Mouse (Mus musculus) liver, adult 2 months (tissue): ENCODE results near the gene Vps13d. TPM values are rescaled to one million over a fixed set of nuclear protein-coding genes. Genes with fewer than 3 reads are reported as not detected.

Experiments
- DNase-seq: peaks from one replicate; pipeline ENCODE4 v3.0.0-alpha.2; 2011; ENCODE audit warnings: low read depth, low spot score; ENCODE audit errors: extremely low read depth
- H3K27ac ChIP-seq: fragments of 200-500 bp; replicated peaks from 2 replicates; pipeline ENCODE4 v1.5.1; 2012; ENCODE audit warnings: low read depth, mild to moderate bottlenecking, control low read depth, inconsistent platforms, low read length; ENCODE audit not compliant: insufficient read depth
- H3K27me3 ChIP-seq: fragments of 200-500 bp; 2 replicates; pipeline ENCODE4 v1.6.1; 2012; ENCODE audit warnings: mild to moderate bottlenecking, moderate library complexity, low read length, inconsistent platforms; ENCODE audit not compliant: control insufficient read depth, insufficient read depth
- H3K36me3 ChIP-seq: fragments of 200-500 bp; 2 replicates; pipeline ENCODE4 v1.6.1; 2012; ENCODE audit warnings: low read length, inconsistent platforms; ENCODE audit not compliant: control insufficient read depth, insufficient read depth
- H3K4me1 ChIP-seq: fragments of 200-500 bp; 2 replicates; pipeline ENCODE4 v1.6.1; 2011; ENCODE audit warnings: low read length; ENCODE audit not compliant: control insufficient read depth, insufficient read depth
- H3K4me3 ChIP-seq: fragments of 200-500 bp; 2 replicates; pipeline ENCODE4 v1.5.1; 2011; ENCODE audit warnings: low read depth, mild to moderate bottlenecking, control low read depth, low read length, moderate library complexity; ENCODE audit not compliant: insufficient read depth
- H3K79me2 ChIP-seq: fragments of 200-500 bp; 2 replicates; pipeline ENCODE4 v1.6.1; 2012; ENCODE audit warnings: inconsistent platforms, mild to moderate bottlenecking, low read length, moderate library complexity; ENCODE audit not compliant: control insufficient read depth, insufficient read depth
- H3K9ac ChIP-seq: fragments of 200-500 bp; 2 replicates; pipeline ENCODE4 v1.6.1; 2012; ENCODE audit warnings: low read depth, mild to moderate bottlenecking, control low read depth, inconsistent platforms, low read length
- CTCF ChIP-seq: fragments of 200-500 bp; IDR thresholded peaks from 2 replicates; pipeline ENCODE4 v1.5.1; 2011; ENCODE audit warnings: low read depth, low read length, control low read depth
- POLR2A ChIP-seq: fragments of 200-500 bp; IDR thresholded peaks from 2 replicates; pipeline ENCODE4 v1.6.1; 2011; ENCODE audit warnings: low read length, control low read depth; ENCODE audit not compliant: insufficient read depth; ENCODE audit errors: extremely low read depth
- WGBS: fragments of 180-500 bp; shearing (Covaris S2); methylation state at CpG from one replicate; pipeline ENCODE4 v1.1.7; 2018; 5-methylcytosine and 5-hydroxymethylcytosine counted together
- polyA plus RNA-seq: library from polyadenylated mRNA; depleted of rRNA; stranded (reverse); fragments of >200 nt; gene quantifications from 2 replicates; pipeline ENCODE4 v1.2.3, GENCODE M21; 2012
- total RNA-seq: library from RNA; depleted of rRNA; stranded (reverse); fragments of >200 nt; gene quantifications from 2 replicates; pipeline ENCODE4 v1.2.3, GENCODE M21; 2014

Vps13d gene
- total and polyA plus RNA-seq, 2 experiments: 11.6 to 32.4 TPM

DNA sequence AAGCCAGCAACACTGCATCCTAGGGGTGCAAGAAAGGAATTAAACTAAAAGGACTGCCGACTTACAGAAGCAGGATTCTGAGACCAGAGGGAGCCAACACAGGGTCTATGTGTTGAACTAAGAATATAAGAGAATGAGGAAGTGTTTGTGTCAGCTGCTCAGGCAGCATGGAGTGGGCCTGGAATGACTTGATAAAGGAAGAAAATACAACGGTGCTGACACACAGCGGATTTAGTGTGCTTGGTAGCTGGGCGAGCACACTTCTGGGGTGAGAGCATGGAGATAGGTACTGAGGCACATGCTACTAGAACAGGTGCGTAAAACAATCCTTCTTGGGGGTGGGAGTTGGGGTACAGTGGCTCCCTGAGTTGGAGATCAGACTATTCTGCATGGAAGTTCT lies 51.3 kb downstream of the Vps13d start:
- Histone ChIP-seq H3K27ac (no peak overlapping the region), H3K27me3 (no peaks in the 10 kb centered on the region), H3K4me1 (no peaks in the 10 kb centered on the region), H3K36me3 (peaks cover 82% of the 10 kb centered on the region), H3K9ac (no peak overlapping the region), H3K79me2 (peaks cover 11% of the 10 kb centered on the region), H3K4me3 (no peak overlapping the region)
- no peak for DNase-seq
- WGBS: 89% methylated on average over 5 of the region's 5 CpGs
- TF ChIP-seq CTCF (no peak), POLR2A (no peak)

DNA sequence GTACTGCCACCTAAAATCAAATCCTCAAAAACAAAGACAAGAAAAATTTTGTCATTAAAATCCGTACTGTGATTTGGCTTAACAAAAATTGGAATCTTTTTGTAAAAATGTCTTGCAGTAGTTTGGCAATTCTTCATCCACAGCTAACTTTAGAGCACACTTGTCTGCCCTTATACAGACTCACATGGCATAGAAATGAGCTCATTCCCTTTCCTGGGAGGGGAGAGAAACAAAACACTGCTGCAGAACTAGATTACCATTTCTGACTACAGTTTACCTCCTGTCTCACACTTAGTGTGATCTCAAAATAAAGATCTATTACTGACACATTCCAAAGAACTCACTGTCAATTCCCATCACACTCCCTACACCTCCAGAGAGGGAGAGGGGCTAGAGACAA lies 58.1 kb downstream of the Vps13d start:
- WGBS: 91% methylated on average over 1 of the region's 1 CpGs
- no peak overlapping the region for H3K27ac ChIP-seq
- H3K4me1 ChIP-seq: no peaks in the 10 kb centered on the region
- peaks cover 4% of the 10 kb centered on the region; the same call in 1 of the 2 replicates for H3K79me2 ChIP-seq
- no peak overlapping the region for H3K9ac ChIP-seq
- H3K36me3 ChIP-seq: peaks cover 88% of the 10 kb centered on the region
- no peak for DNase-seq
- TF ChIP-seq POLR2A (no peak), CTCF (no peak)
- no peaks in the 10 kb centered on the region for H3K27me3 ChIP-seq
- H3K4me3 ChIP-seq: no peak overlapping the region

DNA sequence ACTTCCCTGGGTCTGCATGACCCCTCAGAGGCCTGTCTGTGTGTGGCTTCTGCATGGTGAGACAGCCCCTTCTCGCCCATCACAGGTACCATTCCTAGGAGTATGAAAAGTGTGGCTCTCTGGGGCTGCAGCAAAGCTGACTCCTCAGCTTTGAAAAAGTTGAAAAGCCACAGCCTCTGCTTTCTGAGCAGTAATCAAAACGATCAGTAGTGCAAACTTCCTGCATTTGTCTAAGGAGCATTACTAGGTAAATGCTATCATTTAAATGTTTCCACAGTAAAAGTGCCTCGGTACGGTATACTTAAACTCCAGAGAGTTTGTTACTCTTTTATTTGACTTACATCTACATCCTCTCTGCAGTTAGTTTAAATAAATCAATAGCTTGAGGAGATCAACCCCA lies 59.3 kb downstream of the Vps13d start:
- peaks cover 84% of the 10 kb centered on the region for H3K36me3 ChIP-seq
- H3K27me3 ChIP-seq: no peaks in the 10 kb centered on the region
- H3K79me2 ChIP-seq: peaks cover 4% of the 10 kb centered on the region; the same call in 1 of the 2 replicates
- no peak overlapping the region for H3K9ac ChIP-seq
- H3K27ac ChIP-seq: no peak overlapping the region
- H3K4me1 ChIP-seq: no peaks in the 10 kb centered on the region
- no peak for DNase-seq
- no peak overlapping the region for H3K4me3 ChIP-seq
- 57% methylated on average over 4 of the region's 4 CpGs for WGBS
- no peak for TF ChIP-seq POLR2A
- no peak for TF ChIP-seq CTCF

DNA sequence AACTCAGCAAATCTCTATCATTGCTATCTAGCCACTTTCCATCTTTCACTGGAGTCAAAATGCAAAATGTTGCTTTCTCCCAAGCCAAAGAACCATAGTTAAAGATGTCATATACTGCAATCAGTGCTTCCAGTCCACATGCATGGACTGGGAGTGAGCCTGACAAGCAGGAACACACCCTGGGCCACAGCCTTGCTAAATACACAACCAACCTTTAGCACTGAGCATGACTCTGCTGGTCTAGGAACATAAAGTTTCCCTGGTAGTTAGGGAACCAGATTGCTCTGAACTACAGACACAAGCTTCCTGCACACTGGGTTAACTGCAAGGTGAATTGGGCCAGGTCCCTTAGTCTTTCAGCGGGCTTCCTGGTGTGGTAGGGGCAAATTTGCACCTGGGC lies 64.0 kb downstream of the Vps13d start:
- peaks cover 78% of the 10 kb centered on the region for H3K36me3 ChIP-seq

DNA sequence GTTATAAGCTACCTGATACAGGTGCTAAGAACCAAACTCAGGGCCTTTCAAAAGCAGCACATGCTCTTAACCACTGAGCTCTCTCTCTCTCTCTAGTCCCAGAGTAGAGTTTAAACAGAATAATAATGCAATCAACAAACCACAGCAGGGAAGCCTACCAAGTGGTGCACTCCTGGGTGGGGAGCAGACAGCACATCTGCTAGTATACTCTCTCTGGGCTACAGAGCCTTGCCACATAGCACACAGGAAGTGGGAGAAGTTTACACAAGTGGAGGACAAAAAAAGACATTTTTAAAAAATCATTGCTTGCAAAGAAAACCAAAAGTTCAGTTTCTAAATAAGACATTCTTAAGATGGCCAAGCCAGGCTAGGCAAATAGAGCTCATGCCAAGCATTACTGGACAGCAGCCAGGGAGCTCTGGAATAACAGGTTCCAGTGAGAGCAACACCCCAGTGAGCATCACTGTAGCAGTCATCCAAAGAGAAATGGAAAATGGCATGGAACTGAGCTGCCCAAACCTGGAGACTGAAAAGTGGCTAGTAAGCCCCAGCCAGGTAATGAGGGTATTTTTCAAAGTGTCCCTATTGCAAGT lies 64.8 kb downstream of the Vps13d start:
- Histone ChIP-seq H3K9ac (no peak overlapping the region), H3K36me3 (peaks cover 78% of the 10 kb centered on the region), H3K4me3 (no peak overlapping the region), H3K27me3 (no peaks in the 10 kb centered on the region), H3K79me2 (no peaks in the 10 kb centered on the region), H3K27ac (no peak overlapping the region), H3K4me1 (no peaks in the 10 kb centered on the region)
- DNase-seq: peak; percentile 50
- no peak for TF ChIP-seq CTCF
- no peak for TF ChIP-seq POLR2A

More for the DNA sequence above, 64.0 kb downstream of the Vps13d start:
- Histone ChIP-seq H3K27me3 (no peaks in the 10 kb centered on the region), H3K9ac (no peak overlapping the region), H3K79me2 (no peaks in the 10 kb centered on the region), H3K4me3 (no peak overlapping the region), H3K4me1 (no peaks in the 10 kb centered on the region), H3K27ac (no peak overlapping the region)
- no peak for DNase-seq
- no peak for TF ChIP-seq POLR2A
- TF ChIP-seq CTCF: no peak
- 90% methylated on average over 1 of the region's 1 CpGs for WGBS

DNA sequence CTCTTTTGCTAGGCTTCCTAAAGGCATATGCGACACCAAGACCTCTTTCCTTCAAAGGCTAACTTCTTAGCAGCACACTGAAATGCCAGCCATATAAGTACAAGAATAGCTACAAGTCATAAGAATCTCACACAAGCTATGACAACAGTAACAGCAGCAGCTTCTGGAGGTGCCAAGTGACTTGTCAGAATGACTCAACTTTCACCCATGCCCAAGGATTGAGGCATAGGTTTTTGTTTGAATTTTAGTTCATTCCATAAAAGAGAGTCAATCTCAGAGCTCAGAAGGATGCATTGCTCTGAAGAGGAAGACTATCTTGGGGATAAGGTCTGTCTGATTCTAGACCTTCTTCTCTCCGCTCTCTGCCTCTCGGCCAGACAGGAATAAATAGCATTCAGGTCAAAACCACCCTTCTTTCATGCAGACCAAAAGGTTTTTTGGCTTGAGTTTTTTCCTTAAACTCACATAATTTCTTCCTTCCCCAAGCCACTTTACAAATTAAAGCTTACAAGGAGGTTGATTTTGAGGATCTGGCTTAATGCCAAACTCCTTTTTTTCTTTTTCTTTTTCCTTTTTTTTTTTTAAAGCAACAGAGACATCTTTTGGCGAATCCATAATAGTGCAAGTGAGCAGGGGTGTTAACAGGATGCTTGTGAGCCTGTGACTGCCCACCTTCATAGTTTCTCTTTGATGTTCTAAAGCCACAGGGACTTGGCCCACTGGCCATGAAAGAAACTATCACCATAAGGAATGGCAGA lies 69.2 kb downstream of the Vps13d start:
- WGBS: 95% methylated on average over 4 of the region's 4 CpGs
- peaks cover 76% of the 10 kb centered on the region for H3K36me3 ChIP-seq
- no peak overlapping the region for H3K9ac ChIP-seq
- no peak overlapping the region for H3K27ac ChIP-seq
- no peak for DNase-seq
- no peaks in the 10 kb centered on the region for H3K79me2 ChIP-seq
- no peak overlapping the region for H3K4me3 ChIP-seq
- no peak for TF ChIP-seq POLR2A
- TF ChIP-seq CTCF: no peak
- H3K4me1 ChIP-seq: no peaks in the 10 kb centered on the region
- no peaks in the 10 kb centered on the region for H3K27me3 ChIP-seq
